Mouse (Mus musculus): ENCODE measurements around the gene Hist1h4i.

- TF ChIP-seq CTCF (IDR thresholded peaks at IDR 0.05; ENCODE audit: control insufficient read depth, insufficient read depth, insufficient read length) (no peak), CEBPB (IDR thresholded peaks at IDR 0.05; ENCODE audit: low read depth) (no peak), MYOG (IDR thresholded peaks at IDR 0.05; ENCODE audit: control insufficient read depth, extremely low read depth, insufficient read length) (no peak), MYOD1 (IDR thresholded peaks at IDR 0.05; ENCODE audit: control insufficient read depth, insufficient read length, low read depth) (no peak)
These were observed 39.3 kb downstream of the Hist1h4i start for GRCm38 (mm10) chr13:22001823-22002222.

Measured in C2C12 (cell line).